Mouse (Mus musculus): ENCODE results near the gene Tcf3. TPM values are rescaled to one million over a fixed set of nuclear protein-coding genes. Genes with fewer than 3 reads are reported as not detected.

Gene Tcf3
- polyA plus RNA-seq, 1 experiment from 2014 or later: 34.5 TPM

DNA sequence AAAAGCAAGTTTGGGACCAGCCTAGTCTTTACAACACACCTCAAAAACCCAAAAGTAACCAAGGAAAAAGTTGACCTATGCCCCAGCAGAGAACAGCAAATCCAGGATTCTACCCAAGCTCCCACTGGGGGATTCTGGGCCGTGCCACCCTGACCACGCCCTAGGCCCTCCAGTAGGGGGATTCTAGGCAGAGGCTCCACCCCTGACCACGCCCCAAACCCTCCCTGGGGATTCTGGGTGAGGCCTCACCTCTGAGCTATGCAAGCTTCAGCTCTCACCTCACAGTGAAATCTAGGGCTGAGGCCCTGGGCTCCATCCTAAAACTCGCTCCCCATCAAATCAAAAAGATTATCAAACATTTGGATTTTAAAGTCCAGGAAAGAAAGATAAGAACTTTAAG is 9.9 kb downstream of the Tcf3 start:
- Histone ChIP-seq H3K4me3 (ENCODE audit: low read depth, low read length) (no peak overlapping the region), H3K4me1 (replicated peaks; ENCODE audit: control insufficient read depth, insufficient read depth, low read length) (0 out of 2 replicates have a peak, but pooled peaks cover 9% of the 10 kb centered on the region), H3K9ac (ENCODE audit: low read depth, low read length) (no peak overlapping the region), H3K27me3 (replicated peaks; ENCODE audit: control insufficient read depth, insufficient read depth, low read length) (no peaks in the 10 kb centered on the region), H3K36me3 (ENCODE audit: control insufficient read depth, insufficient read depth) (peaks cover 67% of the 10 kb centered on the region), H3K9me3 (ENCODE audit: control insufficient read depth) (no peaks in the 10 kb centered on the region), H3K4me2 (replicated peaks; ENCODE audit: low read depth) (no peak overlapping the region), H3K27ac (ENCODE audit: low read depth, low read length) (peak overlapping the region; percentile 28; the same call in 1 of the 2 replicates)
- ATAC-seq: no peak
- TF ChIP-seq CTCF (IDR thresholded peaks at IDR 0.05; ENCODE audit: low read depth): no peak
- 25% methylated on average over 4 of the region's 4 CpGs for WGBS

DNA sequence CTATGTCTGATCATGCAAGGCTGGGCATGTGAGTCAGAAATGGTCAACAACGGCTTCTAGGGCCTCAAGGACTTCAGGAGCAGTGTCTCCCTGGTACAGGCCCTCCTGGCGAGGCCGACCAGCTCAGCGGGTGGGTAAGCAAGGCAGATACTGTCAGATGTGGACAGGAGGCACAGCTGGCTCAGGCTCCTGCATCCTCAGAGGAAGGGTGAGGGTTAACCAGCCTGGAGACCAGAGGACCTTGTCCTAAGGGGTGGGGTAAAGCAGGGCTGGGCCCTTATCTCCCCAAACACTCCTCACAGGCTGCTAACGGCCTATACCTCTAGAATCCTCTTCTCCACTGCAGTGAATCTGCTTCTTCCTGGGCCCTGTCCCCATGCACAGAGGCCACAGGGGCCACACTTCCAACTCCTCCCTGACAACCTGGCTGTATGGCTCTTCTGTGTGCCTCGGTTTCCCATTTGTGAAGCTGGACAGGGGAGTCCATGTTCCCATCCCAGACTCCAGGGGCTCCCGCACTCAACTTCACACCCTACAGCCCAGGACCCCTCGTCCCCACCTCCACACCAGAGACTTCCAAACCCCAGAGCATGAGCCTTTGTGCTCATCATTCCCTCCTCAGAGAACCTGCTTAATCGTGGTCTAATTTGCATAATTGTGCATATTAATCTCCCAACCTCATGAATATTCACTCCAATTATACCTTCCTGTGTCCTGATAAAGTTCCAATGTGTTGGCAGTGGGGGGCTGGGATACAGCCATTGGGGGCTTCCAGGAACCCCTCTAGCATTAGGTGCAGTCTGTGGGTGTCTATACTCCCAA is 11.6 kb downstream of the Tcf3 start:
- Histone ChIP-seq H3K36me3 (ENCODE audit: control insufficient read depth, insufficient read depth) (peaks cover 67% of the 10 kb centered on the region), H3K27ac (ENCODE audit: low read depth, low read length) (peak overlapping the region; percentile 76; the same call in 1 of the 2 replicates), H3K27me3 (replicated peaks; ENCODE audit: control insufficient read depth, insufficient read depth, low read length) (no peaks in the 10 kb centered on the region), H3K4me2 (replicated peaks; ENCODE audit: low read depth) (peak overlapping the region; percentile 44), H3K9me3 (ENCODE audit: control insufficient read depth) (no peaks in the 10 kb centered on the region), H3K9ac (ENCODE audit: low read depth, low read length) (no peak overlapping the region), H3K4me1 (replicated peaks; ENCODE audit: control insufficient read depth, insufficient read depth, low read length) (0 out of 2 replicates have a peak, but pooled peaks cover 9% of the 10 kb centered on the region), H3K4me3 (ENCODE audit: low read depth, low read length) (no peak overlapping the region)
- 57% methylated on average over 8 of the region's 9 CpGs for WGBS
- TF ChIP-seq CTCF (IDR thresholded peaks at IDR 0.05; ENCODE audit: low read depth): no peak
- peak; percentile 56 for ATAC-seq

DNA sequence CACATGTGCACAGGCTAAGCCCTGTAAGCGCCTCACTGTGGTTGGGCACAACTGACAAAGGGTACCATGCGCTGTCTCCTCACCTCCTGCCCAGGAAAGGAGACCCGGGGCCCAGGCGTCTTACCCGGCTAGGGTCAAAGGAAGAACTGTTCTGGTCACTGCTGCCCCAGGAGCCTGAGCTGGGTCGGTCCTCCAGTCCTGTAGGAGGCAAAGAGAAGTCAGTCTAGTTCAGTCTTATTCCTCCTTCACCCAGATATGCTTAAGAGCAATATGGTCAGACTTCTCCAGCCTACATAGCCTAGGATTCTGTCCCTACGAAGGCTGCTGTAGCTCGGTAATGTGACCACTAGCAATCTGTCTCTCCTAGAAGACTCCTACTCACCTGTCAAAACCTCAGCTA is 12.2 kb downstream of the Tcf3 start:
- no peaks in the 10 kb centered on the region for H3K9me3 ChIP-seq (ENCODE audit: control insufficient read depth)
- ATAC-seq: no peak
- 87% methylated on average over 8 of the region's 8 CpGs for WGBS
- no peak overlapping the region for H3K4me3 ChIP-seq (ENCODE audit: low read depth, low read length)
- peaks cover 67% of the 10 kb centered on the region for H3K36me3 ChIP-seq (ENCODE audit: control insufficient read depth, insufficient read depth)
- TF ChIP-seq CTCF (IDR thresholded peaks at IDR 0.05; ENCODE audit: low read depth): no peak
- H3K27me3 ChIP-seq (replicated peaks; ENCODE audit: control insufficient read depth, insufficient read depth, low read length): no peaks in the 10 kb centered on the region
- H3K27ac ChIP-seq (ENCODE audit: low read depth, low read length): peak overlapping the region; percentile 76; the same call in 1 of the 2 replicates
- H3K4me2 ChIP-seq (replicated peaks; ENCODE audit: low read depth): no peak overlapping the region; the same call in 1 of the 2 replicates
- no peak overlapping the region for H3K9ac ChIP-seq (ENCODE audit: low read depth, low read length)
- 0 out of 2 replicates have a peak, but pooled peaks cover 9% of the 10 kb centered on the region for H3K4me1 ChIP-seq (replicated peaks; ENCODE audit: control insufficient read depth, insufficient read depth, low read length)

DNA sequence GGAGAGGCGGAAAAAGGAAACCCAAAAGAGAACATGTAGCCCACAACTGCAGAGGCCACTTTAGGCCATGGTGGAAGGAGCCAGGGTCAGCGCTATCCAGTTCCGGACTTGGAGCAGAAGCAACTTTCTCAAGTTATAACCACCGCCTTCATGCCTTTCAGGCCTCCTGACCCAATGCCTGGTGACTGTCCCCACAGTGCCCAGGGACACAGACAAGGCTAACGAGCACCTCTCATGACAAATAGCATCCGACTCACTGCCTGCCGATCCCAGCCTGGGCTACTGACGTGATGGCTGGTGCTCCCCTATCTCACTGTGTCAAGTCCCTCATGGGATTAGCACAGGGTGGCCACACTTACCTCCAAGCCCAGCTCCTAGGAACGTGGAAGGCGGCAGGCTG is 12.7 kb downstream of the Tcf3 start:
- H3K4me2 ChIP-seq (replicated peaks; ENCODE audit: low read depth): no peak overlapping the region
- peak overlapping the region; percentile 76 for H3K27ac ChIP-seq (ENCODE audit: low read depth, low read length)
- no peaks in the 10 kb centered on the region for H3K27me3 ChIP-seq (replicated peaks; ENCODE audit: control insufficient read depth, insufficient read depth, low read length)
- no peak for TF ChIP-seq CTCF (IDR thresholded peaks at IDR 0.05; ENCODE audit: low read depth)
- peaks cover 67% of the 10 kb centered on the region for H3K36me3 ChIP-seq (ENCODE audit: control insufficient read depth, insufficient read depth)
- no peak for ATAC-seq
- H3K4me1 ChIP-seq (replicated peaks; ENCODE audit: control insufficient read depth, insufficient read depth, low read length): 0 out of 2 replicates have a peak, but pooled peaks cover 9% of the 10 kb centered on the region
- no peaks in the 10 kb centered on the region for H3K9me3 ChIP-seq (ENCODE audit: control insufficient read depth)
- H3K9ac ChIP-seq (ENCODE audit: low read depth, low read length): no peak overlapping the region
- 83% methylated on average over 10 of the region's 10 CpGs for WGBS
- H3K4me3 ChIP-seq (ENCODE audit: low read depth, low read length): no peak overlapping the region

DNA sequence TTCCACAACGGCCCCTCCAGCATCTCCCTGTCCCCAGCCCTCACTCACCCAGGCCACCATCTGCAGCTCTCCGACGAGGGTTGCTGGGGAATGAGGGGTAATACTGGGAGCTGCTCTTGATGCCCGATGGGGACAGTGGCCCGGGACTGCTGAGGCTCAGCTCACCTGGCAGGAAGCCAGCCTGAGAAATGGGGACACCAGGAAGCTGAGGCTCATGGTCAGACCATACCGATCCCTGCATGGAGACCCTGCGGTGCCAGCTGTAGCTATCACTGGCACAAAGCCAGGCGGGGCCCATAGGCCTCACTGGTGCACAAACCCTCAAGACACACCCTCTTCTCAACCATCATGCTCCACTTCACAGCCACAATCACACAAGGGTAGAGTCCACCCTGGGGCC is 14.0 kb downstream of the Tcf3 start:
- Histone ChIP-seq H3K9me3 (ENCODE audit: control insufficient read depth) (no peaks in the 10 kb centered on the region), H3K27ac (ENCODE audit: low read depth, low read length) (peak overlapping the region; percentile 76), H3K4me1 (replicated peaks; ENCODE audit: control insufficient read depth, insufficient read depth, low read length) (0 out of 2 replicates have a peak, but pooled peaks cover 9% of the 10 kb centered on the region), H3K4me3 (ENCODE audit: low read depth, low read length) (no peak overlapping the region), H3K36me3 (ENCODE audit: control insufficient read depth, insufficient read depth) (peaks cover 67% of the 10 kb centered on the region), H3K4me2 (replicated peaks; ENCODE audit: low read depth) (peak overlapping the region; percentile 52), H3K27me3 (replicated peaks; ENCODE audit: control insufficient read depth, insufficient read depth, low read length) (no peaks in the 10 kb centered on the region), H3K9ac (ENCODE audit: low read depth, low read length) (no peak overlapping the region)
- peak; percentile 58 for ATAC-seq
- WGBS: 47% methylated on average over 8 of the region's 8 CpGs
- no peak for TF ChIP-seq CTCF (IDR thresholded peaks at IDR 0.05; ENCODE audit: low read depth)

DNA sequence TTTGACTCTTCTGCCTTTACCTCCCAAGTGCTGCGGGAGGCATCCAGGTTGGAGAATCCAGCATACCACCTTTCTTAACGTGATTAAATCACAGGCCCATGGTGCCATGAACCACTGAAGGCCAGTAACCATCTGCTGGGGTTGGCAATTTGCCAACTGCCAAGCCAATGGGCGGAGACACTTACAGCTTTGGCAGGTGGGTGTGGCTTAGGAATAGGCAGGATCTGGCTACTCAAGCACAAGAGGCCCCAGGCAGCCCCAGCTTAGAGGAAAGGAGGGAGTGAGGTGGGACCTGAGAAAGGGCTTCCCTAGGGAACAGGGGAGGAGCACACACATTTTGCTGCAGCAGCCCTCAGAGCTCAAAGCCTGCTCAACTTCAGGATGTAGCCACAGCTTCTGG is 15.1 kb downstream of the Tcf3 start:
- Histone ChIP-seq H3K4me3 (ENCODE audit: low read depth, low read length) (no peak overlapping the region; the same call in 1 of the 2 replicates), H3K27ac (ENCODE audit: low read depth, low read length) (peak overlapping the region; percentile 76), H3K4me2 (replicated peaks; ENCODE audit: low read depth) (peak overlapping the region; percentile 52), H3K4me1 (replicated peaks; ENCODE audit: control insufficient read depth, insufficient read depth, low read length) (peaks cover 9% of the 10 kb centered on the region; the same call in 1 of the 2 replicates), H3K36me3 (ENCODE audit: control insufficient read depth, insufficient read depth) (peaks cover 74% of the 10 kb centered on the region), H3K27me3 (replicated peaks; ENCODE audit: control insufficient read depth, insufficient read depth, low read length) (no peaks in the 10 kb centered on the region), H3K9ac (ENCODE audit: low read depth, low read length) (peak overlapping the region; percentile 17; the same call in 1 of the 2 replicates), H3K9me3 (ENCODE audit: control insufficient read depth) (no peaks in the 10 kb centered on the region)
- 27% methylated on average over 3 of the region's 3 CpGs for WGBS
- no peak for TF ChIP-seq CTCF (IDR thresholded peaks at IDR 0.05; ENCODE audit: low read depth)
- peak; percentile 29 for ATAC-seq

All from intestine, postnatal 0 days (tissue).